Mouse (Mus musculus) midbrain, embryonic 12.5 days (tissue): ENCODE measurements around the gene Pigl. TPM values are rescaled to one million over a fixed set of nuclear protein-coding genes. Genes with fewer than 3 reads are reported as not detected.

Experiments
- ATAC-seq: fragments of 200-750 bp; cut with Nextera tagmentation; 2 replicates; pipeline ENCODE4 v1.8.0; 2017; ENCODE audit warnings: low read depth, moderate TSS enrichment, moderate library complexity; ENCODE audit not compliant: low FRiP score
- H3K27ac ChIP-seq: fragments of 300-500 bp; sonication (generic); replicated peaks from 2 replicates; pipeline ENCODE4 v1.5.1; 2016; ENCODE audit warnings: mild to moderate bottlenecking
- H3K27me3 ChIP-seq: fragments of 300-500 bp; sonication (generic); 2 replicates; pipeline ENCODE4 v1.6.1; 2016; ENCODE audit warnings: mild to moderate bottlenecking
- H3K36me3 ChIP-seq: fragments of 300-500 bp; sonication (generic); 2 replicates; pipeline ENCODE4 v1.6.1; 2016
- H3K4me1 ChIP-seq: fragments of 300-500 bp; sonication (generic); 2 replicates; pipeline ENCODE4 v1.6.1; 2016
- H3K4me2 ChIP-seq: fragments of 300-500 bp; sonication (generic); replicated peaks from 2 replicates; pipeline ENCODE4 v1.6.1; 2016; ENCODE audit warnings: mild to moderate bottlenecking, moderate library complexity
- H3K4me3 ChIP-seq: fragments of 300-500 bp; sonication (generic); 2 replicates; pipeline ENCODE4 v1.5.1; 2016; ENCODE audit warnings: mild to moderate bottlenecking
- H3K9ac ChIP-seq: fragments of 300-500 bp; sonication (generic); replicated peaks from 2 replicates; pipeline ENCODE4 v1.6.1; 2016; ENCODE audit warnings: mild to moderate bottlenecking, moderate library complexity
- H3K9me3 ChIP-seq: fragments of 300-500 bp; sonication (generic); 2 replicates; pipeline ENCODE4 v1.6.1; 2016; ENCODE audit warnings: mild to moderate bottlenecking
- WGBS: fragments of 180-500 bp; shearing (Covaris S2); methylation state at CpG from one replicate; pipeline ENCODE4 v1.1.7; 2016; 5-methylcytosine and 5-hydroxymethylcytosine counted together
- polyA plus RNA-seq: library from polyadenylated mRNA; unstranded; fragments of >200 nt; fragmentation: Nextera tagmentation; extraction: Ambion mirVana; gene quantifications from 2 replicates; pipeline ENCODE4 v1.2.1, GENCODE M21; 2016

Gene Pigl
- polyA plus RNA-seq, 1 experiment from 2014 or later: 11.2 TPM

- no peaks in the 10 kb centered on the region for H3K27me3 ChIP-seq
- WGBS: 96% methylated on average over 5 of the region's 5 CpGs
- no peak overlapping the region for H3K4me3 ChIP-seq
- no peak overlapping the region for H3K27ac ChIP-seq
- H3K9me3 ChIP-seq: no peaks in the 10 kb centered on the region
- H3K4me1 ChIP-seq: no peaks in the 10 kb centered on the region
- no peak overlapping the region for H3K4me2 ChIP-seq
- no peaks in the 10 kb centered on the region for H3K36me3 ChIP-seq
- ATAC-seq: no peak
- no peak overlapping the region for H3K9ac ChIP-seq
Measured at GRCm38 (mm10) chr11:62473516-62473915, 15.3 kb downstream of the Pigl start.

- Histone ChIP-seq H3K27me3 (no peaks in the 10 kb centered on the region), H3K9ac (no peak overlapping the region), H3K4me3 (no peak overlapping the region), H3K4me1 (no peaks in the 10 kb centered on the region), H3K27ac (no peak overlapping the region), H3K36me3 (no peaks in the 10 kb centered on the region), H3K4me2 (no peak overlapping the region), H3K9me3 (no peaks in the 10 kb centered on the region)
- ATAC-seq: no peak
- 97% methylated on average over 4 of the region's 4 CpGs for WGBS
Measured at GRCm38 (mm10) chr11:62476156-62476555, 17.9 kb downstream of the Pigl start.

GRCm38 (mm10) chr11:62478931-62479330 lies 20.7 kb downstream of the Pigl start:
- Histone ChIP-seq H3K4me1 (no peaks in the 10 kb centered on the region), H3K4me2 (no peak overlapping the region), H3K36me3 (no peaks in the 10 kb centered on the region), H3K27me3 (no peaks in the 10 kb centered on the region), H3K9ac (no peak overlapping the region), H3K4me3 (no peak overlapping the region), H3K27ac (no peak overlapping the region), H3K9me3 (no peaks in the 10 kb centered on the region)
- ATAC-seq: no peak
- 69% methylated on average over 6 of the region's 6 CpGs for WGBS

GRCm38 (mm10) chr11:62479581-62479980 lies 21.3 kb downstream of the Pigl start:
- WGBS: 87% methylated on average over 5 of the region's 5 CpGs
- ATAC-seq: no peak
- no peak overlapping the region for H3K9ac ChIP-seq

GRCm38 (mm10) chr11:62486949-62487348 lies 28.7 kb downstream of the Pigl start:
- H3K4me3 ChIP-seq: no peak overlapping the region
- no peak overlapping the region for H3K4me2 ChIP-seq
- H3K4me1 ChIP-seq: no peaks in the 10 kb centered on the region
- H3K27ac ChIP-seq: no peak overlapping the region
- no peak for ATAC-seq
- no peaks in the 10 kb centered on the region for H3K9me3 ChIP-seq
- H3K9ac ChIP-seq: no peak overlapping the region
- no peaks in the 10 kb centered on the region for H3K27me3 ChIP-seq
- WGBS: 93% methylated on average over 1 of the region's 1 CpGs
- H3K36me3 ChIP-seq: no peaks in the 10 kb centered on the region

More at GRCm38 (mm10) chr11:62479581-62479980, 21.3 kb downstream of the Pigl start:
- Histone ChIP-seq H3K36me3 (no peaks in the 10 kb centered on the region), H3K4me3 (no peak overlapping the region), H3K4me1 (no peaks in the 10 kb centered on the region), H3K27me3 (no peaks in the 10 kb centered on the region), H3K4me2 (no peak overlapping the region), H3K9me3 (no peaks in the 10 kb centered on the region), H3K27ac (no peak overlapping the region)

GRCm38 (mm10) chr11:62487540-62488350 lies 29.5 kb downstream of the Pigl start:
- Histone ChIP-seq H3K9ac (no peak overlapping the region), H3K4me2 (no peak overlapping the region), H3K36me3 (no peaks in the 10 kb centered on the region), H3K4me1 (no peaks in the 10 kb centered on the region), H3K27ac (no peak overlapping the region), H3K9me3 (no peaks in the 10 kb centered on the region), H3K4me3 (no peak overlapping the region), H3K27me3 (no peaks in the 10 kb centered on the region)
- ATAC-seq: no peak
- WGBS: 94% methylated on average over 10 of the region's 10 CpGs

GRCm38 (mm10) chr11:62493701-62494100 lies 35.4 kb downstream of the Pigl start:
- H3K4me3 ChIP-seq: no peak overlapping the region
- H3K4me1 ChIP-seq: peaks cover 15% of the 10 kb centered on the region
- no peaks in the 10 kb centered on the region for H3K36me3 ChIP-seq
- H3K27ac ChIP-seq: no peak overlapping the region
- WGBS: 94% methylated on average over 6 of the region's 6 CpGs
- H3K4me2 ChIP-seq: no peak overlapping the region
- ATAC-seq: no peak
- H3K9ac ChIP-seq: no peak overlapping the region
- H3K27me3 ChIP-seq: no peaks in the 10 kb centered on the region
- H3K9me3 ChIP-seq: no peaks in the 10 kb centered on the region

GRCm38 (mm10) chr11:62494754-62495275 lies 36.6 kb downstream of the Pigl start:
- H3K9ac ChIP-seq: no peak overlapping the region
- H3K27ac ChIP-seq: no peak overlapping the region; the same call in 1 of the 2 replicates
- H3K9me3 ChIP-seq: no peaks in the 10 kb centered on the region
- no peak overlapping the region for H3K4me3 ChIP-seq
- no peaks in the 10 kb centered on the region for H3K36me3 ChIP-seq
- no peak overlapping the region for H3K4me2 ChIP-seq
- no peak; the same call in 1 of the 2 replicates for ATAC-seq
- WGBS: 2% methylated on average over 6 of the region's 6 CpGs
- H3K4me1 ChIP-seq: peaks cover 15% of the 10 kb centered on the region
- H3K27me3 ChIP-seq: no peaks in the 10 kb centered on the region

GRCm38 (mm10) chr11:62495276-62495801 lies 37.1 kb downstream of the Pigl start:
- Histone ChIP-seq H3K4me2 (no peak overlapping the region), H3K36me3 (no peaks in the 10 kb centered on the region), H3K9ac (no peak overlapping the region), H3K27ac (no peak overlapping the region; the same call in 1 of the 2 replicates), H3K9me3 (no peaks in the 10 kb centered on the region), H3K4me3 (no peak overlapping the region), H3K27me3 (no peaks in the 10 kb centered on the region), H3K4me1 (peaks cover 15% of the 10 kb centered on the region)
- no peak for ATAC-seq
- 35% methylated on average over 7 of the region's 10 CpGs for WGBS

GRCm38 (mm10) chr11:62496151-62496715 lies 38.0 kb downstream of the Pigl start:
- no peak overlapping the region for H3K27ac ChIP-seq
- H3K36me3 ChIP-seq: no peaks in the 10 kb centered on the region
- peaks cover 15% of the 10 kb centered on the region for H3K4me1 ChIP-seq
- no peak overlapping the region for H3K4me2 ChIP-seq
- WGBS: 66% methylated on average over 5 of the region's 5 CpGs
- H3K27me3 ChIP-seq: no peaks in the 10 kb centered on the region
- no peak overlapping the region for H3K4me3 ChIP-seq
- ATAC-seq: no peak
- no peaks in the 10 kb centered on the region for H3K9me3 ChIP-seq
- no peak overlapping the region for H3K9ac ChIP-seq

- no peak overlapping the region for H3K4me3 ChIP-seq
- ATAC-seq: no peak
- no peaks in the 10 kb centered on the region for H3K9me3 ChIP-seq
- no peaks in the 10 kb centered on the region for H3K36me3 ChIP-seq
- no peaks in the 10 kb centered on the region for H3K27me3 ChIP-seq
- H3K4me1 ChIP-seq: peaks cover 15% of the 10 kb centered on the region
- no peak overlapping the region for H3K9ac ChIP-seq
- no peak overlapping the region for H3K4me2 ChIP-seq
- WGBS: 63% methylated on average over 3 of the region's 3 CpGs
- H3K27ac ChIP-seq: no peak overlapping the region
Measured at GRCm38 (mm10) chr11:62497181-62497580, 38.9 kb downstream of the Pigl start.

- no peak for ATAC-seq
- WGBS: 84% methylated on average over 2 of the region's 2 CpGs
Measured at GRCm38 (mm10) chr11:62498802-62499201, 40.5 kb downstream of the Pigl start.

More at GRCm38 (mm10) chr11:62498802-62499201, 40.5 kb downstream of the Pigl start:
- no peak overlapping the region for H3K9ac ChIP-seq
- H3K9me3 ChIP-seq: no peaks in the 10 kb centered on the region
- H3K27me3 ChIP-seq: no peaks in the 10 kb centered on the region
- no peak overlapping the region for H3K27ac ChIP-seq
- peaks cover 15% of the 10 kb centered on the region for H3K4me1 ChIP-seq
- H3K36me3 ChIP-seq: no peaks in the 10 kb centered on the region
- H3K4me2 ChIP-seq: no peak overlapping the region
- H3K4me3 ChIP-seq: no peak overlapping the region
